Comparison of ENCODE assay signal across 19 mouse cellular contexts in the genomic region with DNA sequence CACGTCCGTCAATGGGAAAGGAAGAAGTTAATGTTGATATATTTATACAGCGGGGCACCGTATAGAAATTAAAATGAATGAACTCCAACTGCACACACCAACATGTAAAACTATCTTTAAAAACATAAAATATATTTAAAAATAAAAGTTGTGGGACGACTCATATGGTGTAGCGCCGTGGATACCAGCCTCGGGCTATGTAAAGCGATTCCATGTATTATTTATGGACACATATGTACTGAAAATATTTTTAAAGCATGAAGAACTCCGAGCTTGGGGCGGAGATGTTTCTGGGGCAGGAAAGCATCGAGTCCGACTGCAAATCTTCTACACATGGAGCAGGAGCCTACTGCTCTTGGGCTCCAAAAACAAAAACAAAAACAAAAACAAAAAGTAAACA.
"Had no signal": no experiment of that assay in that cellular context is flagged by ENCODE, and none has a peak within 500 bp of the region (broad histone marks: within the 10 kb centered on the region; RNA-seq: fewer than 3 reads in every experiment).

No protein-coding gene starts in this region.

- ATAC-seq: midbrain, embryonic 16.5 days had no signal

- DNase-seq: lung, adult 18-20 months; lung, embryonic 14.5 days; lung, postnatal 10 days; lung, postnatal 4 days; midbrain, embryonic 14.5 days; retina, postnatal 1 day; right cerebral cortex, adult 18-20 months; right cerebral cortex, postnatal 14 days; right cerebral cortex, postnatal 4 days; spleen, adult 18-20 months; thymus, adult 18-20 months; thymus, postnatal 14 days; thymus, postnatal 36 days had no signal

- H3K4me3 ChIP-seq: midbrain, embryonic 10.5 days; midbrain, embryonic 12.5 days; myocyte; neural tube, embryonic 13.5 days; neural tube, embryonic 15.5 days had no signal

- H3K9me3 ChIP-seq: midbrain, embryonic 10.5 days; midbrain, embryonic 12.5 days; neural tube, embryonic 13.5 days; neural tube, embryonic 15.5 days had no signal

- H3K36me3 ChIP-seq: midbrain, embryonic 10.5 days; midbrain, embryonic 12.5 days; neural tube, embryonic 13.5 days; neural tube, embryonic 15.5 days had no signal

- H3K9ac ChIP-seq: lung, embryonic 14.5 days; midbrain, embryonic 12.5 days; neural tube, embryonic 13.5 days; neural tube, embryonic 15.5 days had no signal

- H3K4me1 ChIP-seq: neural tube, embryonic 13.5 days; neural tube, embryonic 15.5 days had no signal

- H3K27ac ChIP-seq: midbrain, embryonic 10.5 days; midbrain, embryonic 12.5 days; neural tube, embryonic 13.5 days; neural tube, embryonic 15.5 days had no signal

- H3K4me2 ChIP-seq: lung, embryonic 14.5 days; midbrain, embryonic 12.5 days; neural tube, embryonic 13.5 days; neural tube, embryonic 15.5 days had no signal
